Mouse (Mus musculus): ENCODE data around the gene 1700129C05Rik. TPM values are rescaled to one million over a fixed set of nuclear protein-coding genes. Genes with fewer than 3 reads are reported as not detected.

The 1700129C05Rik gene
- total RNA-seq (2015), result not detected in 2 replicates
- not detected in 2 replicates for total RNA-seq (2017)

GRCm38 (mm10) chr14:59142793-59143192, at the start of gene 1700129C05Rik:
Gene 1700129C05Rik (minus strand): TSS chr14:59142893.
- no peak for ATAC-seq (replicated peaks; ENCODE audit: poor library complexity)

- no peak for ATAC-seq (replicated peaks; ENCODE audit: poor library complexity)
Measured at GRCm38 (mm10) chr14:59186121-59186520, 43.4 kb upstream of the 1700129C05Rik start.

DNA sequence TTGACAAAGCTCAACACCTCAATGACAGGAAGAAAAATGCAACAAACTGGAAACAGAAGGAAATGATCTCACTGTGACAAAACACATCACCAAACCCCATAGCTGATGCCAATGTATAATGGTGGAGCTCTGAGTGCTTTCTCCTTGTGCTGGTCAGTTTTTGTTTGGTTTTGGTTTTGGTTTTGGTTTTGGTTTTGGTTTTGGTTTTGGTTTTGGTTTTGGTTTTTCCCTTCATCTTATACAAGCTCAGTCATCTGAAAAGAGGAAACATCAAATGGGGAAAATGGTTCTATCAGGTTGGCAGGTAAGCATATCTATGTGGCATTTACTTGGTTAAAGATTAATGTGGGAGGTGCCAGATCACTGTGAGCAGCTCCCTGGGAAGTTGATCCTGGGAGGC, 42.8 kb upstream of the 1700129C05Rik start:
- no peak for ATAC-seq (replicated peaks; ENCODE audit: poor library complexity)

GRCm38 (mm10) chr14:59182732-59183131, 40.0 kb upstream of the 1700129C05Rik start:
- ATAC-seq (replicated peaks; ENCODE audit: poor library complexity), result no peak

DNA sequence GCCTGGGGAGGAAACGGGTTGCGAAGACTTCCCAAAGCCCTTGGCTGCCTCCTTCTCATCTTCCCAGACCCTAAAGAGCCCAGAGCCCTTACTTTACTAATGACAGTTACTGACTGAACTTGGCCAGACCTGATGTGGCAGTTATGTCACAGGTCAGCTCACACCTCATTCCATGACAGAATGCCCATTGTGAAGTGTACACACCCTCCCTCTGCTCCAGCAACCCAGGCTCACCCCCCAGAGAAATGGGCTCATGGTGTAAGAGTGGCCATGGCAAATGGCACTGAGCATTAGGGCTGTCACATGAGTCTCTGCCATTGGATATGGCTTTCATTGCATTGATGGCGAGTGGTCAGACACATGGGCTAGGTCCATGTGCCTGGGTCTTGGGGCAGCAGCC, 36.0 kb upstream of the 1700129C05Rik start, which contains the start of gene Gm5142:
Gene Gm5142 (minus strand): TSS at position 101 of the 400 bp plus-strand sequence.
- ATAC-seq (replicated peaks; ENCODE audit: poor library complexity), result no peak

DNA sequence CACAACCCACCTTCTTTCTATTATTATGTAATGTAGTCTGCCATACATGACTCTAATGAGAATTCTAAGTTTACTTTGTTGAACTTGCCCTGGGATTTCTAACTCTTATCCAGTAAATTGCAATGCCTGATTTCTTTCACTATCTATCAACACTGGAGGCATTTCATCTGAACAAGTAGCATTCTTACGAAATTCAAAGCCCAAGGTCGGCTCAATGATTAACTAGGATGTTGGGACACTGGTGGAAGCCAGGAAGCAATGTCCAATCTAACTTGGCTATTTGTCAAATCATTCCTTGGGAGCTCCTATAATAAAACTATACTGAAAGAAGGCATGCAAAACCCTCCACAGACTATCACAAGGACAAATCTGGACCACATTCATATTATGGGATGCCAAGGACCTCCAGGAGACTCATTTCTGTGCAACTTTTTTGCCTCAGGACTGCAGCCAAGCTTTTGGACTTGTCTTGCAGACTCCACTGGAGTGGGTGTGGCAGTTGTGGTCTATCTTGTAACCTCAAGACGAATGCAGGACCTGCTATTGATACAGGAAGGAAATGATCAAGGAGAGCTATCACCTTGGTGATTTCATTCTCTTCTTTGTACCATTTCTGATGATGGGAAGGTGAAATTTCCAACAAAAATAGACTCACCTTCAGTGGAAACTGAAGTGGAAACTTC, 14.5 kb upstream of the 1700129C05Rik start:
- no peak for ATAC-seq (replicated peaks; ENCODE audit: poor library complexity)

DNA sequence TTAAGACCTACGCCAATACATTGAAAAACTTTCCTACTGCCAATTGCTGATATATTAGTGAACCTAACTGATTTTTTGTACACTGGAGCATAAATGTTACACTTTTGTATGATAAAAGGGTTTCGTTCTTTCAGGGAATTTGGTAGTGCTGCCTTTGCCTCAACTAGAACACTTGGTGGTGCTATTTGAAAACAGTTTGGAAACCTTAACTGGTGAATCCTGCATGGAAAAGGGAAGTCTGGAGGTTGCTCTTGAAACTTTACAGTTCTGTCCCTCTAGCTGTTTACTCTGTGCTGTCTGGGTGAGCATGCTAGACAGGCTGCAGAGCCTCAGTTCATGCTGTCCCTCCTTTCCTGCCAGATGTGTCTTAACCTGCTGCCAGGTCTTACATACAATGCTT, 12.9 kb upstream of the 1700129C05Rik start:
- ATAC-seq (replicated peaks; ENCODE audit: poor library complexity), result no peak

DNA sequence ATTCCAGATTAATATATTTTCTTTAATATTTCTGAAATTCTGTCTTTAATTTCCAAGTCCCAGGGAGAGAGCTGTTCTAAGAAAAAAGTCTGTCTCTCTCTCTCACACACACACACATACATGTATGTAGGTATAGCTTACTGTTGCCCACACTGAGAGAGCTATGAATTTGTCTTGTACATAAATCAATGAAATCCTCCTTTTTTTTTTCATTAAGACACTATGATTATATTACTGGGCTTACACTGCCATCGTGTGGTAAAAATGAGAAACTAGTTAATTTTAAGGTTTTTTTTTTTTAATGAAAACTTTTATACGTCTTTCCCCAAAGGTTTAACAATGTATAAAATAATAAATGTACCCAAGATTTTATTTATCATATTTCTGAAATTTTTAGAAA, 28.4 kb downstream of the 1700129C05Rik start:
- ATAC-seq (replicated peaks; ENCODE audit: poor library complexity), result 0 out of 2 replicates have a peak, but pooled peaks have one; percentile 39

- ATAC-seq (replicated peaks; ENCODE audit: poor library complexity), result no peak
Measured at GRCm38 (mm10) chr14:59104006-59104605, 38.6 kb downstream of the 1700129C05Rik start.

DNA sequence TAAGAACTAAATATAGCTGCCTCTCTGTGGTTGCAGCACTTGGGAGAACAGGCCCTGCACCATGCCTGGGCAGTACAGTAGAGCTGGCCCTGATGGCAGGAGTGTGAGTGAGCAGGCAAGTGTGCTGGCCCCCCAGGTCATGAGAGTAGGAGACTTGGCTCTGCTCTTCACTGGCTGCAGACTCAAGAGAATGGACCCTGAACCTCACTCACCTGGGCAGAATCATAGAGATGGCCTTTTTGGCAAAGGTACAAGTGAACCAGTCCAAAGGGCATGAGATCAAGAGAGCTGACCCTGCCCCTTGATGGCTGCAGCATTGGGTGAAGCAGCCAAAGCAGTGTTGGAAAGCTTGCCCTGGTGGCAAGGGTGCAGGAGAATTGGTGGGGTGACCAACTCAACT, 49.1 kb downstream of the 1700129C05Rik start:
- ATAC-seq (replicated peaks; ENCODE audit: poor library complexity), result no peak

GRCm38 (mm10) chr14:59084396-59084795, 58.3 kb downstream of the 1700129C05Rik start:
- ATAC-seq (replicated peaks; ENCODE audit: poor library complexity), result no peak

Other genes starting within 250 kb of the 1700129C05Rik start
- gene Gm5142, start 35.9 kb upstream of the 1700129C05Rik start, total RNA-seq (2015), result not detected in 2 replicates
- gene Gm5142, start 35.9 kb upstream of the 1700129C05Rik start, total RNA-seq (2017), result not detected in 2 replicates
- 16.8 and 17.6 TPM in 2 replicates for gene Rcbtb1, start 58.3 kb upstream of the 1700129C05Rik start, total RNA-seq (2015)
- gene Rcbtb1, start 58.3 kb upstream of the 1700129C05Rik start, total RNA-seq (2017), result 9.5 and 14.7 TPM in 2 replicates
- gene Gm6904, start 117.3 kb upstream of the 1700129C05Rik start, total RNA-seq (2015), result 1.1 TPM in 1 of 2 replicates, not detected in the other
- 0.30 TPM in 1 of 2 replicates, not detected in the other for gene Gm6904, start 117.3 kb upstream of the 1700129C05Rik start, total RNA-seq (2017)
- not detected in 2 replicates for gene Phf11a, start 154.6 kb upstream of the 1700129C05Rik start, total RNA-seq (2015)
- 0.34 TPM in 1 of 2 replicates, not detected in the other for gene Phf11a, start 154.6 kb upstream of the 1700129C05Rik start, total RNA-seq (2017)
- gene Phf11b, start 198.5 kb upstream of the 1700129C05Rik start, total RNA-seq (2015), result 3.0 and 3.8 TPM in 2 replicates
- 3.7 and 8.0 TPM in 2 replicates for gene Phf11b, start 198.5 kb upstream of the 1700129C05Rik start, total RNA-seq (2017)
- 0.93 and 1.8 TPM in 2 replicates for gene Phf11d, start 222.6 kb upstream of the 1700129C05Rik start, total RNA-seq (2015)
- 2.1 and 3.7 TPM in 2 replicates for gene Phf11d, start 222.6 kb upstream of the 1700129C05Rik start, total RNA-seq (2017)

All from megakaryocyte progenitor cell, adult 5-6 weeks (primary cell).